Mouse (Mus musculus): ENCODE results near the gene Lef1. TPM values are rescaled to one million over a fixed set of nuclear protein-coding genes. Genes with fewer than 3 reads are reported as not detected.
A peak's percentile ranks its signal among the peaks of the same experiment; 100 is the strongest.

Lef1 gene
- polyA plus RNA-seq, 1 experiment from 2014 or later: 3.7 TPM

DNA sequence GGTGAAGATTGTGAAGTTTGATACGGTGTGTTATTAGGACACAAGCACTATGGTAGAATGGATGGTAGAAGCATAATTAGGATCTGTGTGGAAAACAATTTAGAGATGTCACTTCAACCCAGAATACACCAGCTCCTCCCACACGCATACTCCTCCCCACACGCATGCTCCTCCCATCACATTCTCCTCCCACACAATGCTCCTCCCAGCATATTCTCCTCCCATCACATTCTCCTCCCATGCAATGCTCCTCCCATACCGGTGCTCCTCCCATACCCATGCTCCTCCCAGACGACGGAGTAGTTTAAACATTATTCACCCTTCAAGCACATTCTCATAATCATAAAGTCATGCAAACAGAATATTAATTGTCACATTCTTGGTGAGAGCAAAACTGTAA is 26.5 kb upstream of the Lef1 start:
- no peak overlapping the region for H3K27ac ChIP-seq (ENCODE audit: low read depth, low read length)
- peaks cover 4% of the 10 kb centered on the region for H3K27me3 ChIP-seq (ENCODE audit: control insufficient read depth, insufficient read depth, low read length)
- H3K9me3 ChIP-seq (ENCODE audit: control insufficient read depth, low read length): no peaks in the 10 kb centered on the region
- no peak for ATAC-seq (ENCODE audit: low read depth)
- H3K36me3 ChIP-seq (ENCODE audit: control insufficient read depth, insufficient read depth, low read length): no peaks in the 10 kb centered on the region
- H3K9ac ChIP-seq (replicated peaks; ENCODE audit: low read depth, low read length): no peak overlapping the region
- no peak overlapping the region for H3K4me3 ChIP-seq (ENCODE audit: low read depth, low read length)
- WGBS: 54% methylated on average over 6 of the region's 6 CpGs
- H3K4me2 ChIP-seq (ENCODE audit: low read depth, low read length): no peak overlapping the region
- 0 out of 2 replicates have a peak, but pooled peaks cover 5% of the 10 kb centered on the region for H3K4me1 ChIP-seq (ENCODE audit: control insufficient read depth, insufficient read depth, low read length)

GRCm38 (mm10) chr3:131084718-131085561 is 25.3 kb upstream of the Lef1 start:
- H3K9ac ChIP-seq (replicated peaks; ENCODE audit: low read depth, low read length): no peak overlapping the region
- no peak overlapping the region for H3K27ac ChIP-seq (ENCODE audit: low read depth, low read length)
- WGBS: 4% methylated on average over 30 of the region's 30 CpGs
- H3K9me3 ChIP-seq (ENCODE audit: control insufficient read depth, low read length): no peaks in the 10 kb centered on the region
- H3K27me3 ChIP-seq (ENCODE audit: control insufficient read depth, insufficient read depth, low read length): peaks cover 4% of the 10 kb centered on the region
- peak overlapping the region; percentile 61 for H3K4me2 ChIP-seq (ENCODE audit: low read depth, low read length)
- 0 out of 2 replicates have a peak, but pooled peaks cover 5% of the 10 kb centered on the region for H3K4me1 ChIP-seq (ENCODE audit: control insufficient read depth, insufficient read depth, low read length)
- peak overlapping the region; percentile 28 for H3K4me3 ChIP-seq (ENCODE audit: low read depth, low read length)
- ATAC-seq (ENCODE audit: low read depth): peak; percentile 51; the same call in 1 of the 2 replicates
- no peaks in the 10 kb centered on the region for H3K36me3 ChIP-seq (ENCODE audit: control insufficient read depth, insufficient read depth, low read length)

- Histone ChIP-seq H3K9me3 (ENCODE audit: control insufficient read depth, low read length) (no peaks in the 10 kb centered on the region), H3K27ac (ENCODE audit: low read depth, low read length) (no peak overlapping the region), H3K36me3 (ENCODE audit: control insufficient read depth, insufficient read depth, low read length) (no peaks in the 10 kb centered on the region), H3K27me3 (ENCODE audit: control insufficient read depth, insufficient read depth, low read length) (peaks cover 4% of the 10 kb centered on the region), H3K4me3 (ENCODE audit: low read depth, low read length) (no peak overlapping the region), H3K4me1 (ENCODE audit: control insufficient read depth, insufficient read depth, low read length) (0 out of 2 replicates have a peak, but pooled peaks cover 5% of the 10 kb centered on the region), H3K4me2 (ENCODE audit: low read depth, low read length) (no peak overlapping the region), H3K9ac (replicated peaks; ENCODE audit: low read depth, low read length) (no peak overlapping the region)
- 75% methylated on average over 9 of the region's 9 CpGs for WGBS
- ATAC-seq (ENCODE audit: low read depth): no peak
Measured at GRCm38 (mm10) chr3:131085978-131086377, 24.3 kb upstream of the Lef1 start.

DNA sequence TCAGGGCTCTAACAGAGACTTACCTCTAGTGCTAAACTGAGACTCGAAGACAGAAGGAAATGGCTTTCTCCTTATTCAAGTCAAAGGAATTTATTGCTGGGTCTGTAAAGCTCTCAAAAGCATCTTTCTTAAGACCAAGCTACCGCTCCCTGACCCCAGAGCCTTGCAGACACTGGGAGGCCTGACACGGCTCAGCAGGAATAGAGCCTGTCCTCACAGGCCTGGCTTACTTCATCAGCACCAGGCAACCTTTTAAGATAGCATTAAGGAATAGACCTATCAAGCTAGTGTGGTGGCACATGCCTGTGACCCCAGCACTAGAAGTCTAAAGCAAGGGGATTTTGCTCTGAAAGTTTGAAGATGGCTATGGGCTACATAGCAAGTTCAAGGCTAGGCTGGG is 20.6 kb upstream of the Lef1 start:
- Histone ChIP-seq H3K4me1 (ENCODE audit: control insufficient read depth, insufficient read depth, low read length) (0 out of 2 replicates have a peak, but pooled peaks cover 5% of the 10 kb centered on the region), H3K9me3 (ENCODE audit: control insufficient read depth, low read length) (no peaks in the 10 kb centered on the region), H3K4me3 (ENCODE audit: low read depth, low read length) (no peak overlapping the region), H3K27me3 (ENCODE audit: control insufficient read depth, insufficient read depth, low read length) (peaks cover 2% of the 10 kb centered on the region; the same call in 1 of the 2 replicates), H3K4me2 (ENCODE audit: low read depth, low read length) (no peak overlapping the region), H3K36me3 (ENCODE audit: control insufficient read depth, insufficient read depth, low read length) (no peaks in the 10 kb centered on the region), H3K9ac (replicated peaks; ENCODE audit: low read depth, low read length) (no peak overlapping the region), H3K27ac (ENCODE audit: low read depth, low read length) (no peak overlapping the region)
- 27% methylated on average over 3 of the region's 3 CpGs for WGBS
- ATAC-seq (ENCODE audit: low read depth): no peak

- Histone ChIP-seq H3K4me1 (ENCODE audit: control insufficient read depth, insufficient read depth, low read length) (no peaks in the 10 kb centered on the region), H3K27me3 (ENCODE audit: control insufficient read depth, insufficient read depth, low read length) (no peaks in the 10 kb centered on the region), H3K36me3 (ENCODE audit: control insufficient read depth, insufficient read depth, low read length) (no peaks in the 10 kb centered on the region), H3K4me3 (ENCODE audit: low read depth, low read length) (no peak overlapping the region), H3K9ac (replicated peaks; ENCODE audit: low read depth, low read length) (no peak overlapping the region), H3K4me2 (ENCODE audit: low read depth, low read length) (no peak overlapping the region), H3K9me3 (ENCODE audit: control insufficient read depth, low read length) (no peaks in the 10 kb centered on the region), H3K27ac (ENCODE audit: low read depth, low read length) (no peak overlapping the region)
- WGBS: 51% methylated on average over 6 of the region's 6 CpGs
- no peak for ATAC-seq (ENCODE audit: low read depth)
Measured at GRCm38 (mm10) chr3:131092113-131092512, 18.2 kb upstream of the Lef1 start.

DNA sequence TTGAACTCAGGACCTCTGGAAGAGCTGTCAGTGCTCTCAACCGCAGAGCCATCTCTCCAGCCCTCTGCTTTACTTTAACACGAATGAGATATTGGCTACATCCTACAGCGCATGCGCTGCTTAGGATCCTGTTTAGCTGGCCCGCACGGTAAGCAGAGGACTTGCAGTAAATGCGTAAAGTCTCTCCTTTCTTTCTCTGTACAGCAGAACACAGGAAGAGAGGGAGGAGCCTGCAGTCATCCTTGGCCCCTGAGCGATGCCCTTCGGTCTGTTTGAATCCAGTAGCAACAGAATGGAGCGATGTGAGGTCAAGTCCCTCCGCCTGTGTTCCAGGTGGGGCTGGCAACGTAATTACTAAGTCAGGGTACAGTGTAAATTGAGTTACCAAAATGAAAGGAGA is 16.5 kb upstream of the Lef1 start:
- H3K36me3 ChIP-seq (ENCODE audit: control insufficient read depth, insufficient read depth, low read length): no peaks in the 10 kb centered on the region
- H3K9me3 ChIP-seq (ENCODE audit: control insufficient read depth, low read length): no peaks in the 10 kb centered on the region
- ATAC-seq (ENCODE audit: low read depth): no peak
- H3K4me2 ChIP-seq (ENCODE audit: low read depth, low read length): no peak overlapping the region
- no peak overlapping the region for H3K9ac ChIP-seq (replicated peaks; ENCODE audit: low read depth, low read length)
- no peaks in the 10 kb centered on the region for H3K4me1 ChIP-seq (ENCODE audit: control insufficient read depth, insufficient read depth, low read length)
- H3K27ac ChIP-seq (ENCODE audit: low read depth, low read length): no peak overlapping the region
- no peaks in the 10 kb centered on the region for H3K27me3 ChIP-seq (ENCODE audit: control insufficient read depth, insufficient read depth, low read length)
- H3K4me3 ChIP-seq (ENCODE audit: low read depth, low read length): no peak overlapping the region
- 73% methylated on average over 12 of the region's 12 CpGs for WGBS

GRCm38 (mm10) chr3:131096105-131096504 is 14.2 kb upstream of the Lef1 start:
- Histone ChIP-seq H3K36me3 (ENCODE audit: control insufficient read depth, insufficient read depth, low read length) (no peaks in the 10 kb centered on the region), H3K27me3 (ENCODE audit: control insufficient read depth, insufficient read depth, low read length) (no peaks in the 10 kb centered on the region), H3K9ac (replicated peaks; ENCODE audit: low read depth, low read length) (no peak overlapping the region), H3K9me3 (ENCODE audit: control insufficient read depth, low read length) (no peaks in the 10 kb centered on the region), H3K4me2 (ENCODE audit: low read depth, low read length) (no peak overlapping the region), H3K4me3 (ENCODE audit: low read depth, low read length) (no peak overlapping the region), H3K4me1 (ENCODE audit: control insufficient read depth, insufficient read depth, low read length) (no peaks in the 10 kb centered on the region), H3K27ac (ENCODE audit: low read depth, low read length) (no peak overlapping the region)
- 86% methylated on average over 4 of the region's 4 CpGs for WGBS
- ATAC-seq (ENCODE audit: low read depth): no peak

DNA sequence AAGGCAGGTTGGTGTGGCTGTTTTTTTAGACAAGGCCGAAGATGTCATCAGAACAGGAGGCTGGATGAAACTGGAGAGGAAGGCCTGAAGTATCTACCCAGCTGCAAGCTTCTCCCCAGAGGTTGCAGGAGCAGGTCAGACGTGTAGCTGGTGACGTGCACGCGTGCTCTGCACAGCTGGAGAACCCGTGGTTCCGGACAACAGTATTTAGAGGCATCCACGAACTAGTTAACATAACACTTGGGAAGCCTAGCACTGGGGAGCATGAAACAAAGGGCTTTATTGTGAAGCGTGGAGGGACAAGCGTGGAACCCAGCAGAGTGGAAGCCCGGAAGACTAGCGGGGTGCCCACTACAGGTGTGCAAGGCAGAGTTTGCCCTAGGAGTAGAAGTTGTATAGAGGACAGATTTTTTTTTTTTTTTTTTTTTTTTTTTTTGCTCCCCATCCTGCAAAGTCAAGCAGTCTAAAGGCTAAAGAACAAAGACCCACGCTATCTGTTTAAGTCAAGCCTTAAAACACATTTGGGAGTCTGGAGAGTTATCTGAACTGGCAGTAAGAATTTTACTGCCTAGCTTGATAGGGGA is 8.0 kb upstream of the Lef1 start:
- Histone ChIP-seq H3K27me3 (ENCODE audit: control insufficient read depth, insufficient read depth, low read length) (peaks cover 25% of the 10 kb centered on the region), H3K9ac (replicated peaks; ENCODE audit: low read depth, low read length) (no peak overlapping the region)

DNA sequence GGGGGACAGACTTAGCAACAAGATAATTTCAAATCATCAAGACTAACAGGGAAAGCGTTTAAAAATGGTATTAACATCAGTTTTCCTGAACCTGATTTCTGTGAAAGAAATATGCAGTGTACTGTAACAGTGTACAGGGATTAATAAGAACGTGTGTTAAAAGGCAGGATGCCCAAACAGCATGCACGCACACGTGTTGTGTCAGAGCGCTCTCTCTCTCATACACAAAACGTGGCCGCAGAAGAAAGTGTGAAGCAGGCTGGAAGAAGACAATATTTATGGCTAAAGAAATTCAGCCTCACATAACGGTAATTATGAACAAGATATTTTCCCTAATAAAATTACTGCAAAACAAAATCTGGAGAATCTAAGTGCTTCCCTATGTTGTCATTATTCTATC is 4.9 kb upstream of the Lef1 start:
- H3K4me2 ChIP-seq (ENCODE audit: low read depth, low read length): peak overlapping the region; percentile 55; the same call in 1 of the 2 replicates
- H3K9ac ChIP-seq (replicated peaks; ENCODE audit: low read depth, low read length): no peak overlapping the region
- H3K4me1 ChIP-seq (ENCODE audit: control insufficient read depth, insufficient read depth, low read length): peaks cover 9% of the 10 kb centered on the region; the same call in 1 of the 2 replicates
- no peak for ATAC-seq (ENCODE audit: low read depth)
- no peaks in the 10 kb centered on the region for H3K9me3 ChIP-seq (ENCODE audit: control insufficient read depth, low read length)
- no peak overlapping the region for H3K27ac ChIP-seq (ENCODE audit: low read depth, low read length)
- H3K27me3 ChIP-seq (ENCODE audit: control insufficient read depth, insufficient read depth, low read length): peaks cover 31% of the 10 kb centered on the region
- peak overlapping the region; percentile 29; the same call in 1 of the 2 replicates for H3K4me3 ChIP-seq (ENCODE audit: low read depth, low read length)
- 39% methylated on average over 8 of the region's 8 CpGs for WGBS
- H3K36me3 ChIP-seq (ENCODE audit: control insufficient read depth, insufficient read depth, low read length): no peaks in the 10 kb centered on the region

More for the DNA sequence above, 8.0 kb upstream of the Lef1 start:
- Histone ChIP-seq H3K36me3 (ENCODE audit: control insufficient read depth, insufficient read depth, low read length) (no peaks in the 10 kb centered on the region), H3K27ac (ENCODE audit: low read depth, low read length) (no peak overlapping the region), H3K4me3 (ENCODE audit: low read depth, low read length) (no peak overlapping the region), H3K9me3 (ENCODE audit: control insufficient read depth, low read length) (no peaks in the 10 kb centered on the region), H3K4me2 (ENCODE audit: low read depth, low read length) (no peak overlapping the region), H3K4me1 (ENCODE audit: control insufficient read depth, insufficient read depth, low read length) (peaks cover 9% of the 10 kb centered on the region; the same call in 1 of the 2 replicates)
- WGBS: 9% methylated on average over 13 of the region's 13 CpGs
- ATAC-seq (ENCODE audit: low read depth): 0 out of 2 replicates have a peak, but pooled peaks have one; percentile 20

All from neural tube, embryonic 14.5 days (tissue).